Mouse (Mus musculus) embryonic facial prominence, embryonic 14.5 days (tissue): ENCODE results near the gene Hfm1. TPM values are rescaled to one million over a fixed set of nuclear protein-coding genes. Genes with fewer than 3 reads are reported as not detected.

Experiments used
- ATAC-seq: fragments of 200-750 bp; cut with Nextera tagmentation; 2 replicates; pipeline ENCODE4 v1.8.0; 2017; ENCODE audit warnings: low read depth, moderate number of reproducible peaks, moderate TSS enrichment
- DNase-seq: peaks from one replicate; pipeline ENCODE4 v3.0.0-alpha.2; 2015; ENCODE audit warnings: low spot score
- H3K27ac ChIP-seq: fragments of 300-500 bp; sonication (generic); replicated peaks from 2 replicates; pipeline ENCODE4 v1.5.1; 2014; ENCODE audit warnings: low read depth, mild to moderate bottlenecking, low read length, moderate library complexity
- H3K27me3 ChIP-seq: fragments of 300-500 bp; sonication (generic); replicated peaks from 2 replicates; pipeline ENCODE4 v1.6.1; 2014; ENCODE audit warnings: low read length; ENCODE audit not compliant: control insufficient read depth, insufficient read depth
- H3K36me3 ChIP-seq: fragments of 300-500 bp; sonication (generic); 2 replicates; pipeline ENCODE4 v1.6.1; 2014; ENCODE audit warnings: low read length, mixed read lengths; ENCODE audit not compliant: control insufficient read depth, insufficient read depth
- H3K4me1 ChIP-seq: fragments of 300-500 bp; sonication (generic); 2 replicates; pipeline ENCODE4 v1.6.1; 2014; ENCODE audit warnings: antibody characterized with exemption, low read length; ENCODE audit not compliant: control insufficient read depth, insufficient read depth
- H3K4me2 ChIP-seq: fragments of 300-500 bp; sonication (generic); 2 replicates; pipeline ENCODE4 v1.6.1; 2014; ENCODE audit warnings: low read depth, mild to moderate bottlenecking, low read length, moderate library complexity, mixed read lengths
- H3K4me3 ChIP-seq: fragments of 300-500 bp; sonication (generic); 2 replicates; pipeline ENCODE4 v1.5.1; 2014; ENCODE audit warnings: low read depth, mild to moderate bottlenecking, low read length
- H3K9ac ChIP-seq: fragments of 300-500 bp; sonication (generic); 2 replicates; pipeline ENCODE4 v1.6.1; 2014; ENCODE audit warnings: low read depth, mild to moderate bottlenecking, low read length, moderate library complexity, mixed read lengths
- H3K9me3 ChIP-seq: fragments of 300-500 bp; sonication (generic); 2 replicates; pipeline ENCODE4 v1.6.1; 2016; ENCODE audit warnings: low read length; ENCODE audit not compliant: control insufficient read depth
- WGBS: fragments of 180-500 bp; shearing (Covaris S2); extraction: QIAGEN DNeasy Blood & Tissue Kit; methylation state at CpG from one replicate; pipeline ENCODE4 v1.1.7; 2014; 5-methylcytosine and 5-hydroxymethylcytosine counted together
- polyA plus RNA-seq: library from polyadenylated mRNA; unstranded; fragments of >200 nt; fragmentation: Nextera tagmentation; extraction: Ambion mirVana; gene quantifications from 2 replicates; pipeline ENCODE4 v1.2.1, GENCODE M21; 2014

Gene Hfm1
- polyA plus RNA-seq, 1 experiment from 2014 or later = 0.96 TPM

DNA sequence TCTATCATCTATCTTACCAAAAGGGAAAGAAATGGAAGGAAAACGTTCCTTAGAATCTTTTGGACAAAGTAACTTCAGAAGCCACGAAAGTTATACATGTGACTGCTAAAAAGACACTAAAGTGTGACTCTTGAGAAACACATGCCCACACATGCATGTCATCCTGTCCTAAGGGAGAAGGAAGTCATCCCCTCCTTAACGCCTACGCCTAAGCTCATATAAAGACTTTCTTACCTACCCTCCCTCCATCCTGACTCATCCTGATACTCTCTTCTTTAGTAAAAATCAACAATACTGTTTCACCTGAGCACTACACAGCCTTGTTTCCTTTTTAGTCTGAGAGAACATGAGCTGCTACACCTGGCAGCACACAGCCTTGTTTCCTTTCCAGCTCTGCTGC is 40.6 kb downstream of the Hfm1 start:
- Histone ChIP-seq H3K27ac (no peak overlapping the region), H3K4me1 (no peaks in the 10 kb centered on the region), H3K4me2 (no peak overlapping the region), H3K27me3 (no peaks in the 10 kb centered on the region), H3K4me3 (no peak overlapping the region), H3K9ac (no peak overlapping the region), H3K36me3 (no peaks in the 10 kb centered on the region), H3K9me3 (no peaks in the 10 kb centered on the region)
- ATAC-seq (no peak), DNase-seq (no peak)
- 85% methylated on average over 4 of the region's 4 CpGs for WGBS

DNA sequence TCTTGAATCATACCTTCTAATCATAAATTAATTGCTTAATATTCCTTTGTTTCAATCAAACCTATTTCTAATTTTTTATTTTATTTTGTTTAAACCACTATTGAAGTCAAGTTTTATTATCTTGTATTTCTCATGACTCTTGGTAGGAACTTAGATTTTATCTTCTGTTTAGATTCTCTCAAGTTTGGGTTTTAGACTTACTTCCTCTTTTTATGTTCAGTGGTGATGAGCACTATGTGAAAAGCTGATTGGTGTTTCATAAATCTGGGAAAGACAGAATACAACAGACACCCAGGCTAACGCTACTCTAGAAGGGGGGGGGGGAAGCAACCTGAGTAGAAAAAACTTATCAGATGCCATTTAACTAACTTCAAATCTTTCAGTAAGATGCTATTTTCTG is 49.7 kb downstream of the Hfm1 start:
- 63% methylated on average over 1 of the region's 1 CpGs for WGBS
- Histone ChIP-seq H3K4me3 (no peak overlapping the region), H3K4me2 (no peak overlapping the region), H3K4me1 (no peaks in the 10 kb centered on the region), H3K9ac (no peak overlapping the region), H3K9me3 (no peaks in the 10 kb centered on the region), H3K27ac (no peak overlapping the region), H3K36me3 (no peaks in the 10 kb centered on the region), H3K27me3 (no peaks in the 10 kb centered on the region)
- DNase-seq = no peak
- ATAC-seq = no peak

DNA sequence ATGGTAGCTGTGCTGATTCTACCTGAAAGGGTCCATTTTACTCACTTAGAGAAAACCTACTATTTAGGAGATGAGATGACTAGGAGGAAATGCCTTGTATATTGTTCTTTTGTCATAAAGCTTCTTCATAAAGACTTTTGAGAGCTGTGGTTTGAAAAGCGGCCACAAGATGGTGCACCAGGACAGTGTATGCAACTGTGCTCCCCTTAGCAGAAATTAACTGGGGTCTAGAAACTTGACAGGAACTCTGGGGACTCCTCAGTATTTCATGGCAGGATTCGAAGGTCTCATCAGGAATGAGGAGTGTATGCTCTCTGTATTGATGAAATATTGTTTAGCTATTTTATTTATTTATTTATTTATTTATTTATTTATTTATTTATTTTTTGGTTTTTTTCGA is 65.7 kb downstream of the Hfm1 start:
- Histone ChIP-seq H3K9ac (no peak overlapping the region), H3K9me3 (no peaks in the 10 kb centered on the region), H3K4me2 (no peak overlapping the region), H3K4me3 (no peak overlapping the region), H3K27me3 (no peaks in the 10 kb centered on the region), H3K27ac (no peak overlapping the region), H3K36me3 (no peaks in the 10 kb centered on the region), H3K4me1 (no peaks in the 10 kb centered on the region)
- peak; percentile 80 for DNase-seq
- ATAC-seq = 0 out of 2 replicates have a peak, but pooled peaks have one; percentile 33
- whole genome bisulfite sequencing = 33% methylated on average over 3 of the region's 3 CpGs

DNA sequence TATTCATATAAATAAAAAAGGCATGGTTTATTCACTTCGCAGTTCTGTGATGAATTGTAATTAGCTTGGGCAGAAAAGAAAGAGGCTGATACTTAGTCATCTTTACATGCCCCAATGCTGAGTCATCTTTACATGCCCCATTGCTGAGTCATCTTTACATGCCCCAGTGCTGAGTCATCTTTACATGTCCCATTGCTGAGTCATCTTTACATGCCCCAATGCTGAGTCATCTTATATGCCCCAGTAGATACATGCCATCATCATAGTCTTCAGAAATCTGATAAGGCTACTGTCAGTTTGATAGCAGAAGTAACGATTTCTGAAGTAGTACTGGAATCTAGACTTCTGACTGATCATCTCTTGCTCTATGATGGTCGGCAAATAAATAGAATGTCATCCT is 72.8 kb downstream of the Hfm1 start:
- H3K36me3 ChIP-seq = no peaks in the 10 kb centered on the region
- no peak overlapping the region for H3K9ac ChIP-seq
- ATAC-seq (no peak), DNase-seq (no peak)
- H3K4me1 ChIP-seq = no peaks in the 10 kb centered on the region
- no peak overlapping the region for H3K4me3 ChIP-seq
- no peak overlapping the region for H3K4me2 ChIP-seq
- no peaks in the 10 kb centered on the region for H3K27me3 ChIP-seq
- no peaks in the 10 kb centered on the region for H3K9me3 ChIP-seq
- no peak overlapping the region for H3K27ac ChIP-seq
- 92% methylated on average over 3 of the region's 3 CpGs for WGBS

DNA sequence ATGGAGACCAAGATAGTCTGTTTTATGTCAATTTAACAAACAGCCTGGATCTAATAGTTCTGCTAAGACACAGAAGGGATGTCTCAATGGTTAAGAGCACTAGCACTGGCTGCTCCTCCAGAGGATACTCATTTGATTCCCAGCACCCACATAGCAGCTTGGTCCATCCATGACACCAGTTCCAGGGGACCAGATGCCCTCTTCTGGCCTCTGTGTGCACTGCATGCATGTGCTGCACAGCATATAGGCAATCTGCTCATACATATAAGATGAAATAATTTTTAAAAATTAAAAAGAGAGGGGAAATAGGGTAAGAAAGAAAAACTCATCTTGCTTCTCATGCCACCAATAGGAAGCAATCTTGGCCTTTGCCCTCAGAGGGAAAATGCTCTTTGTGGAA is 79.1 kb downstream of the Hfm1 start:
- Histone ChIP-seq H3K27ac (no peak overlapping the region), H3K36me3 (no peaks in the 10 kb centered on the region), H3K9me3 (no peaks in the 10 kb centered on the region), H3K4me1 (no peaks in the 10 kb centered on the region), H3K9ac (no peak overlapping the region), H3K27me3 (no peaks in the 10 kb centered on the region), H3K4me2 (no peak overlapping the region), H3K4me3 (no peak overlapping the region)
- no peak for DNase-seq
- no peak for ATAC-seq

DNA sequence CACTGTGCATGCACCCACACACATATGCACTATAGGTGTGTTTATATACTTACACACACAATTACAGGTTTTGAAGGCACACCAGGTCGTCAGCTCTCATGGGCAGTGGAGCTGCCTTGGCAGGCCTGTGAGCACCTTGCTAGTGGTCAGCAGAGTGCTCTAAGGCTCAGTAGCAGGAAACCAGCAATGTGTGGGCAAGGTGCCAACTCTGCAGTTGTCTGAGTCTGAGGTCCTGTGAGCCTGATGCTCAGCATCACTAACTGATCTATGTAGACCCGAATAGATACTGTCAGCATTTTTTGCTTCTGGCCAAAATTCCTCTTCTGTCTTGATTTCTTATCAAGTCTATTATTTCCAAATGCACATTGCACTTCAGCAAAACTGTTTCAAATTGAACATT is 82.2 kb downstream of the Hfm1 start:
- H3K4me1 ChIP-seq = no peaks in the 10 kb centered on the region
- DNase-seq (no peak), ATAC-seq (no peak)
- no peak overlapping the region for H3K27ac ChIP-seq
- H3K36me3 ChIP-seq = no peaks in the 10 kb centered on the region
- H3K27me3 ChIP-seq = no peaks in the 10 kb centered on the region
- H3K9me3 ChIP-seq = no peaks in the 10 kb centered on the region
- H3K4me2 ChIP-seq = no peak overlapping the region
- no peak overlapping the region for H3K9ac ChIP-seq
- no peak overlapping the region for H3K4me3 ChIP-seq
- 43% methylated on average over 2 of the region's 2 CpGs for WGBS

DNA sequence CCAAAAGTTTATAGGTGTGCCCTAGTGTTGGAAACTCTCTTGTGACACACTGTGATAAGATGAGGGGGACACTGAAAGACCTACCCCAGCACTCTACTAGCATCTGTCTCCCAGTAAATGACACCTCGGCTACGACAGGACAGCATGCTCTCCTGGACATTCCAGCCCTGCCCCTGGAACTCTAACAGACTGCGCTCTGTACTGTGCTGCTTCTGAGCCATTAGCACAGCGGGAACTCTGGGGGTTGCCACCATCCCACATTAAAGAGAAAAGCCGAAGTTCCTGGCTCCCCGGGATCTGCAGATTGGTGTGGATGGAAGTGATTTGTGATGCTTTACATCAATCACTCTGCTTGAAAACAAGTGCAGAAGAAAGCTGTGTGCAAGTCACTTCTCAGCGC is 93.1 kb downstream of the Hfm1 start:
- WGBS = 14% methylated on average over 7 of the region's 7 CpGs
- no peak overlapping the region for H3K9ac ChIP-seq
- no peak overlapping the region for H3K4me3 ChIP-seq
- no peak overlapping the region; the same call in 1 of the 2 replicates for H3K4me2 ChIP-seq
- H3K4me1 ChIP-seq = no peaks in the 10 kb centered on the region; the same call in 1 of the 2 replicates
- no peak overlapping the region for H3K27ac ChIP-seq
- ATAC-seq (no peak), DNase-seq (no peak)
- no peaks in the 10 kb centered on the region for H3K9me3 ChIP-seq
- H3K36me3 ChIP-seq = no peaks in the 10 kb centered on the region
- no peaks in the 10 kb centered on the region for H3K27me3 ChIP-seq

DNA sequence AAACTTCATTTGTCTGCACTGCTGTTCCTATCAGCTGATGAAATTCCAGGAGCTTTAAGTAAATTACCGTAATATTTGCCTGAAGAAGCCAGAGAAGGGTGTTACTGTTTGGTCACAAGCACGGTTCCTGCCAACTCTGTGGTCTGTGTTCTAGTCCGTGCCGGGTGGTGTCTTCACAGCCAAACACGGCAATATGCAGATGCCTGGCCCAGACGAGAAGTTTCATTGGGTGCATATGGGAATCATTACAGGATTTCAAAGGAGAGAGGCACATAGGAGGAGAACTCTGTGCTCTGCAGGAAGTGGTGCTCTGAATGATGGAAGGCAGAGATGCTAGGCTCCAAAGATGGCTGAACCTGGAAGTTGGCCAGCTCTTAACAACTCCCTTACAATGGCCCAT is 94.7 kb downstream of the Hfm1 start:
- H3K9me3 ChIP-seq = no peaks in the 10 kb centered on the region
- no peak for ATAC-seq
- no peaks in the 10 kb centered on the region for H3K27me3 ChIP-seq
- WGBS = 35% methylated on average over 6 of the region's 6 CpGs
- H3K4me1 ChIP-seq = no peaks in the 10 kb centered on the region; the same call in 1 of the 2 replicates
- no peaks in the 10 kb centered on the region for H3K36me3 ChIP-seq
- H3K27ac ChIP-seq = no peak overlapping the region
- no peak overlapping the region for H3K4me3 ChIP-seq
- H3K9ac ChIP-seq = no peak overlapping the region
- H3K4me2 ChIP-seq = no peak overlapping the region
- peak; percentile 58 for DNase-seq

DNA sequence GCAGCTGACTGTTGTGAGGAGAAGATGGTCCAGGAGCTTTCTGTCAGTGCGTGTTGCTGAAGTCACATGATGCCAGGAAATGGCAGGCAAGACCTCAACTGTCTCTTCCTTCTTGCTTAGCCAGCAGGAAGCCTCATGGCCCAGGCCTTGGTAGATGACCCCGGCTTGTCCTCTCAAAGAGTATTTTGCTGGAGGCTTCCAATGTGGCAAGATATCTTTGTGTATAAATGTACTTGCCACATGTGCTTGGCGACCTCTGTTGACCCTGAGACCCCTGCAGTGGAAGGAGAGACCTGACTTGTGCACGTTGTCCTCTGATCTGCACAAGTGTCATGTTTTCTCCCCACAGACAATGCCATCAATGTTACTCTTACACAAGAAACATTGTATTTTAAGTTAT is 95.3 kb downstream of the Hfm1 start:
- Histone ChIP-seq H3K4me1 (no peaks in the 10 kb centered on the region; the same call in 1 of the 2 replicates), H3K9ac (no peak overlapping the region), H3K27ac (no peak overlapping the region), H3K27me3 (no peaks in the 10 kb centered on the region), H3K36me3 (no peaks in the 10 kb centered on the region), H3K4me2 (no peak overlapping the region), H3K4me3 (no peak overlapping the region), H3K9me3 (no peaks in the 10 kb centered on the region)
- no peak for DNase-seq
- ATAC-seq = no peak
- 41% methylated on average over 4 of the region's 4 CpGs for WGBS
